Mouse (Mus musculus): ENCODE data around the gene Afmid.

- TF ChIP-seq CTCF (IDR thresholded peaks at IDR 0.05; ENCODE audit: borderline replicate concordance, insufficient read depth, low read length): no peak
- no peak for TF ChIP-seq POLR2A (IDR thresholded peaks at IDR 0.05; ENCODE audit: low read depth, low read length)
These were observed 3.9 kb upstream of the Afmid start for GRCm38 (mm10) chr11:117821868-117822267.

All from embryonic fibroblast, embryonic 13.5 days (primary cell).